Mouse (Mus musculus): ENCODE data around the gene Olfr1278.
"Not testable (repeated sequence)": the region's sequence is repeated elsewhere in the genome, so short reads cannot be mapped to it uniquely, and the experiment has no call there.

The Olfr1278 gene

GRCm38 (mm10) chr2:111289836-111290235 is at the start of gene Olfr1278:
Gene Olfr1278 (plus strand): TSS chr2:111290136.
- DNase-seq (ENCODE audit: low read depth, low spot score) = no peak

- DNase-seq (ENCODE audit: low read depth, low spot score) = no peak
These were observed 35.7 kb upstream of the Olfr1278 start, which contains the start of gene Olfr1276 for GRCm38 (mm10) chr2:111254216-111254615. Gene Olfr1276 (plus strand): TSS chr2:111254516.

- DNase-seq (ENCODE audit: low read depth, low spot score) = no peak
These were observed 15.9 kb upstream of the Olfr1278 start, which contains the start of gene Olfr1277 for GRCm38 (mm10) chr2:111274006-111274405. Gene Olfr1277 (minus strand): TSS chr2:111274106.

DNA sequence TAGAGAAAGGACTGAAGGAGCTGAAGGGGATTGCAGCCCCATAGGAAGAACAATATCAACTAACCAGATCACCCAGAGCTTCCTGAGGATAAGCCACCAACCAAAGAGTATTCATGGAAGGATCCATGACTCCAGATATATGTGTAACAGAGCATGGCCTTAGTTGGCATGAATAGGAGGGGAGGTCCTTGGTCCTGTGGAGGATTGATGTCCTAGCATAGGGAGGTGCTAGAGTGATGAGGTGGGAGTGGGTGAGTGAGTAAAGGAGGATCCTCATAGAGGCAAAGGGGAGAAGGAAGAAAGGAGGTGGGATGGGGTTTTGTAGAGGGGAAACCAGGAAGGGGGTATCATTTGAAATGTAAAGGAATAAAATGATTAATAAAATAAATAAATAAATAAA is 8.6 kb downstream of the Olfr1278 start:
- no peak for DNase-seq (ENCODE audit: low read depth, low spot score)

- no peak for DNase-seq (ENCODE audit: low read depth, low spot score)
These were observed 10.4 kb downstream of the Olfr1278 start, which contains the start of gene Olfr1279 for GRCm38 (mm10) chr2:111300374-111300773. Gene Olfr1279 (plus strand): TSS chr2:111300635.

- no peak for DNase-seq (ENCODE audit: low read depth, low spot score)
These were observed 23.8 kb downstream of the Olfr1278 start, which contains the start of gene Olfr1280 for GRCm38 (mm10) chr2:111313717-111314116. Gene Olfr1280 (plus strand): TSS chr2:111314017.

DNA sequence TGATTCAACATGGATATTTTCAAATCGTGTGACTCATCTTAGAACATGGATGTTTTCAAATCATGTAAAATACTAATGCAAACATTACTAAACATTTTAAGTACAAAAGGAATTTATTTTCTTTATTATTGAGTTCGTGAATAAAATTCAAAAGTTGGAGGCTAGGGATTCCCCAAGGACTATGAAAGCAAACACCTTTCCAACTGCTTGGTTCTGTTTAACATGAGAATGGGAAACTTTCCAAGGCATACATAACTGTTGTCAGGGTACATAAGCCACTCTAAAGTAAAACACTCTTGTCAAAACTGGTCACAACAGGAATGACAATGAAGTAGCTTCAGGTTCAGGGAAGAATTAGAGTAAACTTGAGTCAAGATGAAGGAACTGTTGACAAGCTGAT is 36.3 kb downstream of the Olfr1278 start, which contains the start of gene Olfr1281:
Gene Olfr1281, plus strand, starts transcription at position 301 of the 400 bp plus-strand sequence.
- no peak for DNase-seq (ENCODE audit: low read depth, low spot score)

DNA sequence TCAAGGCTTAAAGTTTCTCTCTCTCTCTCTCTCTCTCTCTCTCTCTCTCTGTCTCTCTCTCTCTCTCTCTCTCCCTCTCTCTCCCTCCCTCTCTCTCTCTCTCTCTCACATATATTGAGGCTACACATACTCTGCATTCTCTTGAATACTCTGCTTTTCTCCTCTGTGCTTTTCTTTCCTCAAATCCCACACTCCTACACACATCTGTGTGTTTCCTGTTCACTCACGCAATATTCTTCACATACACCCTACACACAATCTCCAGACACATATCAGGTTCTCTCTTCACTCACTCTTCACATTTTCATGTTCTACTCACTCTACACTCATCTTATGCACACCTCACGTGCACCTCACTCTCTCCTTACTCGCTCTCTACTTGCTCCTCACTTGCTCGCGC is 43.8 kb downstream of the Olfr1278 start:
- DNase-seq (ENCODE audit: low read depth, low spot score) = not testable (repeated sequence)

DNA sequence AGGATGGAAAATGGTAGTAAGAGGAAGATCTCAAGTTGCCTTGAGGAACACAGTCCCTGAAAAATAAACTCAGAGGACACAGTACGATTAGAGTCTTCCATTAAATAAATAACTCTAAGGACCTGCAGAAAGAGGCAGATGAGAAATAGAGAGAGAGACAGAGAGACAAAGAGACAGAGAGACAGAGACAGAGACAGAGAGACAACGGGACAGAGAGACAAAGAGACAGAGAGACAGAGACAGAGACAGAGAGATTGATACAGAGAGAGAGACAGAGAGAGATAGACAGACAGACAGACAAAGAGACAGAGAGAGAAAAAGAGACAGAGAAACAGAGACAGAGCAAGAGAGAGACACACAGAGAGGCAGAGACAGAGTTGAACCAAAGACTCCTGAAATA is 46.0 kb downstream of the Olfr1278 start, which contains the start of gene Olfr1282:
Gene Olfr1282, minus strand, starts transcription at position 101 of the 400 bp plus-strand sequence.
- DNase-seq (ENCODE audit: low read depth, low spot score) = no peak

Data from c-Kit-negative CD71-positive TER-119-positive erythroid progenitor cells, embryonic 14.5 days (primary cell).